Mouse (Mus musculus) mouse embryonic stem cell (cell line): ENCODE measurements around the gene Amdhd2.

Source experiments
- in situ Hi-C, 2 experiments: fragments of 300-500 bp; cut with MboI; formaldehyde crosslinking; loops; 1 replicate in 1 of 2; 3 replicates in 1 of 2; pipeline ENCODE4 v1.14.3; 2019 to 2020; ENCODE audit warnings: low sequenced_read_pairs in 2 of 2, low pct_unique_long_range_greater_than_20kb in 1 of 2, mixed read lengths in 1 of 2; ENCODE audit not compliant: unreplicated experiment in 1 of 2

The Amdhd2 gene

GRCm38 (mm10) chr17:24163176-24163962, at the start of gene Amdhd2:
Gene Amdhd2, minus strand, starts transcription at chr17:24163766.
- in situ Hi-C loops: no loop called here

GRCm38 (mm10) chr17:24213186-24213585, 49.6 kb upstream of the Amdhd2 start:
- in situ Hi-C loops: no loop called here

- in situ Hi-C loops: no loop called here
Measured at GRCm38 (mm10) chr17:24212441-24213018, 49.0 kb upstream of the Amdhd2 start.

- in situ Hi-C loops: no loop called here
Measured at GRCm38 (mm10) chr17:24211631-24212440, 48.3 kb upstream of the Amdhd2 start.

GRCm38 (mm10) chr17:24210591-24210990, 47.0 kb upstream of the Amdhd2 start:
- in situ Hi-C loops: no loop called here

- in situ Hi-C loops: no loop called here
Measured at GRCm38 (mm10) chr17:24209916-24210240, 46.3 kb upstream of the Amdhd2 start.

GRCm38 (mm10) chr17:24209043-24209915, 45.7 kb upstream of the Amdhd2 start, which contains the start of gene Ntn3:
Gene Ntn3, minus strand, starts transcription at chr17:24209531.
- in situ Hi-C loops: no loop called here

GRCm38 (mm10) chr17:24208641-24209042, 45.1 kb upstream of the Amdhd2 start:
- in situ Hi-C loops: no loop called here

- in situ Hi-C loops: no loop called here
Measured at GRCm38 (mm10) chr17:24207768-24208640, 44.4 kb upstream of the Amdhd2 start.

- in situ Hi-C loops: no loop called here
Measured at GRCm38 (mm10) chr17:24206451-24207351, 43.1 kb upstream of the Amdhd2 start.

- in situ Hi-C loops: no loop called here
Measured at GRCm38 (mm10) chr17:24205908-24206361, 42.4 kb upstream of the Amdhd2 start.

- in situ Hi-C loops: no loop called here
Measured at GRCm38 (mm10) chr17:24205284-24205888, 41.8 kb upstream of the Amdhd2 start, which contains the start of gene Tbc1d24. Gene Tbc1d24, minus strand, starts transcription at chr17:24205562.

- in situ Hi-C loops: no loop called here
Measured at GRCm38 (mm10) chr17:24204846-24205245, 41.3 kb upstream of the Amdhd2 start.

- in situ Hi-C loops: no loop called here
Measured at GRCm38 (mm10) chr17:24203611-24204534, 40.3 kb upstream of the Amdhd2 start.

- in situ Hi-C loops: no loop called here
Measured at GRCm38 (mm10) chr17:24203068-24203467, 39.5 kb upstream of the Amdhd2 start.
